Comparison of ENCODE assay signal across 8 mouse cellular contexts in genomic region chr2:102185951-102186561, GRCm38 (mm10). TPM values are rescaled to one million over a fixed set of nuclear protein-coding genes. Genes with fewer than 3 reads are reported as not detected.
DNase-seq lines count a peak whose midpoint lies in the region; ATAC-seq and TF ChIP-seq lines count a peak whose summit lies in the region.

TSS of gene Ldlrad3 (minus strand) at chr2:102186385.

- peak; percentile 49; the same call in 1 of the 2 replicates for TF ChIP-seq POLR2A in cortical plate, adult 2 months (IDR thresholded peaks at IDR 0.05; ENCODE audit: extremely low read depth, insufficient read depth, low read length)

- peak within 1 kb of the TSS; percentile 34 for H3K27ac ChIP-seq in cortical plate, adult 2 months (ENCODE audit: insufficient read depth, low read length)

- peak; percentile 81 to 87 for DNase-seq in gastrocnemius, adult 8-10 months (ENCODE audit: low spot score in 2 of 2)
- DNase-seq in induced T-regulatory cell, adult 2 months (ENCODE audit: low read depth) = peak; percentile 66
- peak; percentile 67 to 76 for DNase-seq in left cerebral cortex, adult 8-10 months (ENCODE audit: low spot score in 2 of 2)
- DNase-seq in right cerebral cortex, adult 18-20 months = peak; percentile 86
- DNase-seq in urinary bladder, postnatal 10 days (ENCODE audit: low spot score) = peak; percentile 74

- TF ChIP-seq CTCF in cortical plate, adult 2 months (IDR thresholded peaks at IDR 0.05; ENCODE audit: extremely low read depth, insufficient read depth, low read length) = no peak

- peak; percentile 73 for ATAC-seq in activated CD4-positive, CD25-positive, alpha-beta regulatory T cell, adult 4 months
- peak; percentile 88 for ATAC-seq in megakaryocyte, adult 5-6 weeks (ENCODE audit: poor library complexity, severe bottlenecking)

- H3K4me3 ChIP-seq in cortical plate, adult 2 months (ENCODE audit: insufficient read depth, low read length) = peak within 1 kb of the TSS; percentile 65

- no peaks in the 10 kb centered on the region for H3K4me1 ChIP-seq in cortical plate, adult 2 months (ENCODE audit: control insufficient read depth, insufficient read depth, low read length)

RNA-seq across cellular contexts. Expression of gene Ldlrad3, which starts in this region (rescaled TPM):
- polyA plus RNA-seq in activated CD4-positive, CD25-positive, alpha-beta regulatory T cell, adult 4 months (2017; shearing (Covaris generic)) = under 1 TPM; 0.28 to 0.70 TPM
- polyA plus RNA-seq in cortical plate, adult 2 months (2012; rRNA removed) = 8.1 and 8.7 TPM in 2 replicates
- 1 to 10 TPM; 3.4 to 4.9 (median 3.8) TPM for total RNA-seq in gastrocnemius, adult 8-10 months (2022)
- 10 to 100 TPM; 11.3 to 12.5 (median 12.0) TPM for total RNA-seq in left cerebral cortex, adult 8-10 months (2022)
- total RNA-seq in megakaryocyte, adult 5-6 weeks (2015) = 58.9 and 65.5 TPM in 2 replicates
- total RNA-seq in megakaryocyte, adult 5-6 weeks (2017) = 55.1 and 58.9 TPM in 2 replicates

Comparison
In these comparisons a context has a peak if more than half of its experiments do, and no peak if none do; other contexts are left out.
1. Peak in every context shown above with its lines: DNase-seq, ATAC-seq, H3K4me3 ChIP-seq and H3K27ac ChIP-seq.
2. RNA of gene Ldlrad3 (total RNA-seq): 55.1 to 65.5 TPM in megakaryocyte, adult 5-6 weeks; 11.3 to 12.5 TPM in left cerebral cortex, adult 8-10 months and 3.4 to 4.9 TPM in gastrocnemius, adult 8-10 months; every median in the first group is over 4 times any median in the second.
3. Peak in ATAC-seq in activated CD4-positive, CD25-positive, alpha-beta regulatory T cell, adult 4 months; RNA of the gene not detected or under 1 TPM.